Mouse (Mus musculus): ENCODE measurements around the gene Dock1. TPM values are rescaled to one million over a fixed set of nuclear protein-coding genes. Genes with fewer than 3 reads are reported as not detected.

The Dock1 gene
- polyA plus RNA-seq, 1 experiment from 2014 or later, result 44.5 TPM

DNA sequence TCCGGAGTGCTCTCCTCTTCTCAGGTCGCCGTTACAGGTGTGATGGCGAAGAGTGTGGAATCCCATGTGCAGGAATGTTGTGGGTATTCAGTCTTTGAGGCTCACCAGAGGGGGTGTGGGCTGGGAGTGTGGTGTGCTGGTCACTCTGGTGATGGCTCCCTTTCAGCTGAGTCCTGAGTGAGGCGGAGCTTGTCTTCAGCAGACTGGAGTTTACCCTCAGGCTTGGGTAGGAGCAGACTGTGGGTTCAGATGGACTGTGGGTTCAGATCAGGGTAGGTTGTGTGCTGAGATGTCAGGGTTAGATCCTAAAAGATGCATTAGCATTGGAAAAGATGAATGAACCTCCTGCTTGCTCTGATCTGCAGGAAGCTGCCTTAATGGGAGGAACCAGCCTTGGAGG is 29.5 kb downstream of the Dock1 start:
- Histone ChIP-seq H3K4me1 (peaks cover 50% of the 10 kb centered on the region), H3K27ac (no peak overlapping the region), H3K36me3 (no peaks in the 10 kb centered on the region), H3K9me3 (replicated peaks) (no peaks in the 10 kb centered on the region), H3K4me3 (no peak overlapping the region), H3K27me3 (ENCODE audit: low read depth, poor library complexity, severe bottlenecking) (no peaks in the 10 kb centered on the region)
- DNase-seq (ENCODE audit: low spot score), result no peak
- WGBS, result 74% methylated on average over 5 of the region's 5 CpGs

DNA sequence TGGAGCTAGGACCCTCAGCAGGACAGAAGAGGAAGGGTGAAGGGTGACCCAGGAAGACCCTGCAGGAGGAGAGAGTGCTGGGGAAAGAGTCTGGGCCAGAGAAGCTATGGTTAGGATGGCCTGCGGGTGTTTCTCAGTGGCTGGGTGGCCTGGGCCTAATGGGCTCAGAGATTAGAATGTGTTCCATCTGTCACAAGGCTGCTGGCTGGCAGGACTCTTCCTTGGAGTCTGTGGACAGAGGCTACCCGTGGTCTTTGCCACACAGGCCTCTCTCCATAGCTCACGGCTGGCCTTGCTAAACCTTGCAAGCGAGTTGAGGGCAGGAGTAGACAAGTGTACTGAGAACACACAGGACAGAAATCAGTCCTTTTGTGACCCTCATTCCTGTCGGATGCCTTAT is 32.0 kb downstream of the Dock1 start:
- Histone ChIP-seq H3K4me3 (no peak overlapping the region), H3K9me3 (replicated peaks) (no peaks in the 10 kb centered on the region), H3K27ac (no peak overlapping the region), H3K36me3 (no peaks in the 10 kb centered on the region), H3K27me3 (ENCODE audit: low read depth, poor library complexity, severe bottlenecking) (no peaks in the 10 kb centered on the region), H3K4me1 (peaks cover 35% of the 10 kb centered on the region)
- DNase-seq (ENCODE audit: low spot score), result no peak
- 77% methylated on average over 5 of the region's 5 CpGs for WGBS

DNA sequence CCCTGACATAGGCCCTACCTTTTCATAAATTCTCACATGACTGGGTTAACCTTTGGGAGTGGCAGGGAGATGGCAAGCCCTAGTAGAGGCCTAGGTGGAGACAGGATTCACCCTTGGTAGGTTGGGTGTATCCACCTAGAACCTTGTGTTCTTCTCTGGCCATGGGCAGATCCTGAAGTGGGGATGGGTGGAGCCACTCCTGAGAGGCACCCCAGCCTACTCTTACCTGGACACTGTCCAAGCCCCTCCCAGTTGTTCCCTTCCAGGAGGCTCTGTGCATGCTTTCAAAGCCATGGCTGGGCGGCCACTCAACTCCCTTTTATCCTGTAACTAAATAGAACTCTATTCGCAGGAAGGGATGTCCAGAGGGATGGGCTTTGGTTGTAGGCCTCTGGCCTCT is 33.2 kb downstream of the Dock1 start:
- DNase-seq (ENCODE audit: low spot score), result no peak
- peaks cover 31% of the 10 kb centered on the region for H3K4me1 ChIP-seq
- no peak overlapping the region for H3K27ac ChIP-seq
- WGBS, result 93% methylated on average over 2 of the region's 2 CpGs
- H3K4me3 ChIP-seq, result no peak overlapping the region
- H3K36me3 ChIP-seq, result no peaks in the 10 kb centered on the region
- no peaks in the 10 kb centered on the region for H3K9me3 ChIP-seq (replicated peaks)
- H3K27me3 ChIP-seq (ENCODE audit: low read depth, poor library complexity, severe bottlenecking), result no peaks in the 10 kb centered on the region

DNA sequence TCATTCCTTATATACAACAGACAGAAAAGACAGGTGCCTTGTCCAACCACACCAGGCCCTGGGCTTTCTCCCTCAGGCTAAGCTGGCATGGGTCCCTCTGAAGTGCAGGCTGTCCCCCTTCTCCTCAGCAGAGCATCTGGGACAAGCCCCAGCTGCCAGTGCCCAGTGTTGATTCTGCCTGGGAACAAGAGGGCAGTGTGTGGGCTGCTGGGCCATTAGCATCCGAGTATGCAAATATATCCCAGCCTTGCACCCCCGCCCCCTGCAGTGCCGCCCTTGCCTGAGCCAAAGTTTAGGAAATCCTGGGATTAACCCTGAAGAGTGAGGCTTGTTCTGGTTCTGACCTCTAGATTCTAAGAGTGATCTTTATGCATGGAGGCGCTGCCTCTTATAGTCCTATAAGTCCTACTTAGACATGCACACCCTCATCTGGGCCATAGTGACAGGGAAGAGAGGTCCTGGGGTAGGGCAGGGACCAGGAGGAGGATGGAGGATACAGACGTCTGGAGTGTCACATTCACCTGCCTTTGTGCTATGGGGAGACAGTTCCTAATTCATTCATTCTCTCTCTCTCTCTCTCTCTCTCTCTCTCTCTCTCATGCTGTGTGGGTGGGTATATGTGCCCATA is 38.9 kb downstream of the Dock1 start:
- DNase-seq (ENCODE audit: low spot score), result no peak
- no peaks in the 10 kb centered on the region for H3K9me3 ChIP-seq (replicated peaks)
- H3K27ac ChIP-seq, result no peak overlapping the region
- peaks cover 22% of the 10 kb centered on the region for H3K4me1 ChIP-seq
- 40% methylated on average over 5 of the region's 5 CpGs for WGBS
- H3K27me3 ChIP-seq (ENCODE audit: low read depth, poor library complexity, severe bottlenecking), result no peaks in the 10 kb centered on the region
- H3K36me3 ChIP-seq, result peaks cover 5% of the 10 kb centered on the region; the same call in 1 of the 2 replicates
- H3K4me3 ChIP-seq, result no peak overlapping the region

DNA sequence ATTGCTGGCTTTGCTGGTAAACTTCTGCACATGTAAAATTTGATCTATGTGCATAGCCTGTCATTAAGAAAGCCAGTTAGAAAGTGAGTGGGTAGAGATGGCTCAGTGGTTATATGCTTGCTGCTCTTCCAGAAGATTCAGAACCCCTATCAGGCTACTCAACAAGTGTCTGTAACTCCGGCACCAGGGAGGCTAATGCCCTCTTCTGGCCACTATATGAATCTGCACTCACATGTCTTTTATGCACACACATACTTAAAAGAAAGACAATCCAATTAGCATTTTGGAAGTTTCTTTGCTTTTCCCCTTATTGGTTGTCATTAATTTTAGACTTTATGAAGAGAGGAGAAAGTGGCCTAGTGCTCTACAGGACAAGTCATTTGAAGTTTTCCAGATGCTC is 41.1 kb downstream of the Dock1 start:
- Histone ChIP-seq H3K9me3 (replicated peaks) (no peaks in the 10 kb centered on the region), H3K36me3 (peaks cover 5% of the 10 kb centered on the region; the same call in 1 of the 2 replicates), H3K4me3 (no peak overlapping the region), H3K27me3 (ENCODE audit: low read depth, poor library complexity, severe bottlenecking) (no peaks in the 10 kb centered on the region), H3K4me1 (peaks cover 13% of the 10 kb centered on the region), H3K27ac (no peak overlapping the region)
- no peak for DNase-seq (ENCODE audit: low spot score)
- 89% methylated on average over 1 of the region's 1 CpGs for WGBS

DNA sequence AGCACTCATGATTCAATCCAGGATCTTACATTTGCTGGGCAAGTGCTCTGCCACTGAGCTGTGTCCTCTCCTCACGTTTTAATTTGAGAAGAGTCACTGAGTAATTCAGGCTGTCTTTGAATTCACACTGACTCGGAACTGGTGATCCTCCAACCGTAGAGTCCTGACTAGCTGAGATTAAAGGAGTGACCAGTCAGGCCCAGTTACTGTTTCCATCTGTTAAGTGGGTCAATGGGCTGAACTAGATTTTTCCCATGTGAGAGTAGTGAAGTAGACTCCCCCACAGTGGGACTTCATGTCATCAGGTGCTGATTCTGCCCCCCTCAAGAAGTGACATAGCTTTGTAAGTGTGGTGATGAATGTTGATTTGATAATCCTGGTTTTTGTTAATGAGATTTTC is 49.0 kb downstream of the Dock1 start:
- no peaks in the 10 kb centered on the region for H3K27me3 ChIP-seq (ENCODE audit: low read depth, poor library complexity, severe bottlenecking)
- no peak overlapping the region for H3K4me3 ChIP-seq
- H3K27ac ChIP-seq, result no peak overlapping the region
- H3K36me3 ChIP-seq, result peaks cover 5% of the 10 kb centered on the region; the same call in 1 of the 2 replicates
- 74% methylated on average over 3 of the region's 3 CpGs for WGBS
- DNase-seq (ENCODE audit: low spot score), result no peak
- H3K4me1 ChIP-seq, result peaks cover 10% of the 10 kb centered on the region
- no peaks in the 10 kb centered on the region for H3K9me3 ChIP-seq (replicated peaks)

DNA sequence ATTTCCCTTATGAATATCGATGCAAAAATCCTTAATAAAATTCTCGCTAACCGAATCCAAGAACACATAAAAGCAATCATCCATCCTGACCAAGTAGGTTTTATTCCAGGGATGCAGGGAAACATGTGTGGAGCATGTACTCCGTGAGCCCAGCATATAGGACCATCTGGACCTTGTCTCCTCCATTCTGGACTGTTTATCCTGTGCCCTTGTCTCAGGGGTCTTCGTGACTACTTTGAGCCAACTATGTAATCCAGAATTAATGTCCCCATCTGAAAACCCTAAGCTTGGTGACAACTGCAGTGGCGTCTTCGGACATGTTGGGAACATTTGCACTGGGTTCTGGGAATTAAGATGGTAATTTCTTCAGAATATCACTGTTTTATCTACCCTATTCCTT is 51.9 kb downstream of the Dock1 start:
- Histone ChIP-seq H3K27ac (no peak overlapping the region), H3K4me1 (peaks cover 20% of the 10 kb centered on the region), H3K4me3 (no peak overlapping the region), H3K27me3 (ENCODE audit: low read depth, poor library complexity, severe bottlenecking) (no peaks in the 10 kb centered on the region), H3K9me3 (replicated peaks) (no peaks in the 10 kb centered on the region), H3K36me3 (peaks cover 23% of the 10 kb centered on the region)
- WGBS, result 95% methylated on average over 7 of the region's 7 CpGs
- DNase-seq (ENCODE audit: low spot score), result no peak

DNA sequence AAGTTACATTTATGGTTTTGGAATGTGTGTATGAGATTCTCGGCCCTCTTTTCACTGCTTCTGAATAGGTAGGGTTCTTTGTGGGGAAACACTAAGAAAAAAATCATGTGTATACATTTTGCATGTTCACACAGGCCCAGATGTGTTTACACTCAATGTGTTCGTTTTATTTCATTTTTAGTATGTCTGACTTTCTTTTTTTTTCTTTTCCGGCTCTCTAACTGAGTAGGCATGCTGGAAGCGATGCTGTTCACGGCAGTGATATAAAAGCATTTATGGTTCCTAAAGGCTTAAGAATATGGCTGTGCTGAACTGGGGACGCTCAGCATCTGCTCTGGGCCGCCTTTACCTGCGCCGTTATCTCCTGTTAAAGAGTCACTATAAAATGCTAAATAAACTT is 52.5 kb downstream of the Dock1 start:
- 94% methylated on average over 9 of the region's 9 CpGs for WGBS
- no peaks in the 10 kb centered on the region for H3K9me3 ChIP-seq (replicated peaks)
- H3K27me3 ChIP-seq (ENCODE audit: low read depth, poor library complexity, severe bottlenecking), result no peaks in the 10 kb centered on the region
- H3K36me3 ChIP-seq, result peaks cover 29% of the 10 kb centered on the region
- H3K27ac ChIP-seq, result no peak overlapping the region
- H3K4me3 ChIP-seq, result no peak overlapping the region
- no peak for DNase-seq (ENCODE audit: low spot score)
- peaks cover 20% of the 10 kb centered on the region for H3K4me1 ChIP-seq

DNA sequence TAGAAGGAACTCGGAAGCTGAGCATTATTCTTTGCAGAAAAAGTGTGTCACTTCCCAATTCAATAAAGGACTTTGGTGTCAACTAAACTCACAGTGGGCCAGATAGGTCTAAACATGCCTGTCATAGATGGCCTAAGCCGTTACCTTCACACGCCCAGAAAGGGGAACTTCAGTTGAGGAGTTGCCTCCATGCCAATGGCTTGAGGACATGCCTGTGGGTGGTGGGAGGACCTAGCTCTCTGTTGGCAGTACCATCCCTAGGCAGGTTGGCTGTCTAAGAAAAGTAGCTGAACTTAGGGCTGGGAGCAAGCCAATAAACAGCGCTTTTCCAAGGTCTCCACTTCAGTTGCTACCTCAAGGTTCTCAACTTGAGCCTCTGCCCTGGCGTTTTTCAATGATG is 53.1 kb downstream of the Dock1 start:
- no peaks in the 10 kb centered on the region for H3K27me3 ChIP-seq (ENCODE audit: low read depth, poor library complexity, severe bottlenecking)
- no peaks in the 10 kb centered on the region for H3K9me3 ChIP-seq (replicated peaks)
- no peak overlapping the region for H3K27ac ChIP-seq
- peaks cover 29% of the 10 kb centered on the region for H3K36me3 ChIP-seq
- H3K4me1 ChIP-seq, result peaks cover 20% of the 10 kb centered on the region
- no peak for DNase-seq (ENCODE audit: low spot score)
- 86% methylated on average over 5 of the region's 5 CpGs for WGBS
- H3K4me3 ChIP-seq, result no peak overlapping the region

DNA sequence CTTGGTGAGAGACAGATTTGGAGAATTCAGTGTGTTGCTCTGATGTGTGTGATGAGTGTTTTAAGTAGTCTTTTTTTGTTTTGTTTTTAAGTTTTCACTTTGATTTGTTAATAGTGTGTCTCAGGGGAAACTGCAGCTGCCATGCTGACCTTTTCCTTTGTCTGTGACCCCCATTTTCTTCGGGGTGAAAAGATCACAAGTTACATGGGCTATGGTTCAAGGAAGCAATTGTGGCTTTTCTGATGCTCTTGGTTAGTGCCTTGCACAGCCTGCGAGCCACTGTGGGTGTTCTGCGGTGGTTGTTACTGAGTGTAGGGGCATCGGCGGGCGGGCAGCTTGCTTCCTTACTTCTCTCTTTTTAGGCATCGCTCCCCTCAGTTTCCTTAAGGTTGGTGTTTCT is 54.4 kb downstream of the Dock1 start:
- 36% methylated on average over 7 of the region's 7 CpGs for WGBS
- H3K36me3 ChIP-seq, result peaks cover 38% of the 10 kb centered on the region
- H3K4me1 ChIP-seq, result peaks cover 20% of the 10 kb centered on the region
- no peaks in the 10 kb centered on the region for H3K9me3 ChIP-seq (replicated peaks)
- H3K27ac ChIP-seq, result no peak overlapping the region
- H3K27me3 ChIP-seq (ENCODE audit: low read depth, poor library complexity, severe bottlenecking), result no peaks in the 10 kb centered on the region
- H3K4me3 ChIP-seq, result no peak overlapping the region
- DNase-seq (ENCODE audit: low spot score), result no peak

DNA sequence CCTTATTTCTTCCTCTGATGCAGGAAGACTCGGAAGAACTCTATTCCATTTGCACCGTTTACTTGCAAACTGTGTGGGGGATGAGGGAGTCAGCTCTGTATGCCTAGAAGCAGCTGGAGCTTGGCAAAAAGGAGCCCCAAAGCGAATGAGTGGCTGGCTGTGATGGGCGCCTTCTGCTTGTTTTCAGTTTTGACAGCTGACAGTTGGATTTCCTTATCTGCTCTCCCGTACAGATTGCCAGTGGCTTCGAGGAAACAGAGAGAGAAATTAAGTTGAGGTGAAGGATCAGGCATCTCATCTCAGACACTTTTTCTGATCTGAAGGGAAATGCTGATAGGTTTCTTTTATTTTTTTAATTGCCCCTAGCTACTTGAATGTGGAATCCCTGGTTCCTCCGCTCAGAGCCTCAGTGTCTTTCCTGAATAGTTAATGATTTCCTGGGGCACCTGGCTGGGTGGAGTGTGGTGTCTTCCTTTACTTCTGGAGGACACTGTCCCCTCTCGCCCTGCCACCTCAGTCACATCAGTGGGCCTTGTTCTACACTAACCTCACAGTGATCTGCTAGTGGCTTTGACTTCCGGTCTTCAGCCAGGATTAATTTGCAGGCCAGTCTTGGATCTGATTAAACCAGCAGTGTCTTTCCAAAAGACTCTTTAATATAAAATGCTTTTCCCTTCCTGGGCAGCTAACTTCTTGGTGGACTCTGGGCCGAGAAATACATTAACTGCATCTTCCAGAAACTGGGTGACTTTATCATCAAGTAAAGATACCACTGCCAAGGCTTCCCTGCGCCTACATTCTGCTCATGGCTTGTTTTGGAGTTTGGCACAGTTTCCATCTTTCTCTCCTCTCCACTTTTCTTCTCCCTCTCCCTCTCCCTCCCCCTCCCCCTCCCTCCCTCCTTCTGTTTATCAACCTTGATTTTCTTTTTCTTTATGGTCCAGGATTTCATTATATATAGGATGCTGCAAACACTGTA is 55.4 kb downstream of the Dock1 start:
- WGBS, result 41% methylated on average over 11 of the region's 11 CpGs
- Histone ChIP-seq H3K4me3 (no peak overlapping the region), H3K36me3 (peaks cover 46% of the 10 kb centered on the region), H3K4me1 (peaks cover 20% of the 10 kb centered on the region), H3K27me3 (ENCODE audit: low read depth, poor library complexity, severe bottlenecking) (no peaks in the 10 kb centered on the region), H3K27ac (no peak overlapping the region), H3K9me3 (replicated peaks) (no peaks in the 10 kb centered on the region)
- no peak for DNase-seq (ENCODE audit: low spot score)

DNA sequence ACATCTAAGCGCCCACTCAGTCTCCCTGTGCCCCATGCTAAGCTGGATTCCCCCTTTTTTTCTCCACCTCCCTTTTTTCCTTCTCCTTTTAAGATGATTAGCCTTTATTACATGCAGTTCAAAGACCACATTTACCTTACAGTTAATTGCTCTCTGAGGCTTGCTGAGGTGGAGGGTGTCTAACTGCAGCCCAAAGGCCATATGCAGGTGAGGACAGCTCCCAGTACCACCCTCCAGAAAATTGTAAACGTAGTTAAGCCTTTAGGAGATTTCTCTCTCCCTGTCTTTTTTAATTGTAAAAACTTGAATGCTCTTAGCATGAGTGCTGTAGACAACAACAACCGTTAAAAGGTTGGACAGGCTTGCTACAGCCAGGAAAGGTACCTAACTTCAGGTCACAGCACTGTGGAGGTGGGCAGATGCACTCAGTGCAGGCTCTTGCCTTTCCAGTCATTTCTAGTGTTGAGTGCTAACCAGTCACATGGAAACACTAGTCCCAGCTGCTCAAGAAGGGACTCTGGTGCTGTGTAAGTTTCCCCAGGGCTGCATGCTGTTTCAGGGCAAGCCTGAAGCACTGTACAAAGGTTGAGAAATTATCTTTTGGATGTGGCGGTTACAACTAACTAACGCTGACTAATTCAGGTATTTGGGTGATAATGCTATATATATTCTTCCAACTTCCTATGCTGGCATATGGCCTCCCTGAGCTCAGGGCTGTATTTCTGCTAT is 56.2 kb downstream of the Dock1 start:
- Histone ChIP-seq H3K4me1 (peaks cover 20% of the 10 kb centered on the region), H3K27me3 (ENCODE audit: low read depth, poor library complexity, severe bottlenecking) (no peaks in the 10 kb centered on the region), H3K9me3 (replicated peaks) (no peaks in the 10 kb centered on the region), H3K4me3 (no peak overlapping the region), H3K36me3 (peaks cover 51% of the 10 kb centered on the region), H3K27ac (no peak overlapping the region)
- 77% methylated on average over 5 of the region's 5 CpGs for WGBS
- DNase-seq (ENCODE audit: low spot score), result no peak

DNA sequence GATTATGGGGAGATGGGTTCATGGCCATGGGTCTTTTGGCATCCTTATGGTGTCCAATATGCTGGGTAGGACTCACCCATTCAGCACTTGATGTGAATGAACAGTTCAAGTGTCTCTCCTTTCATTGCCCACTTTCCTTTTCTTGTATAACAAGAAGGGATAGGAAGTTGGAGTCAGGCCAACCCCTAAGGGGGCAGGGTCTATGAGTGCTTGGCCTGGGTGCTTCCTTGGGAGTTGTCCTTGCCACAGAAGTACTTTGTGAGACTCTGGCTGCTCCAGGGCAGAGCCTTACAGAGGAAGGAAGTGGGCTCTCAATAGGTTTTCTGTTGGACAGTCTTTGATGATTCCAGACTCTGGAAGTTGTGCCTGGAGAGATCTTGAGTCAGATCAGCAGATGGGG is 58.9 kb downstream of the Dock1 start:
- H3K4me1 ChIP-seq, result peaks cover 16% of the 10 kb centered on the region
- H3K27ac ChIP-seq, result no peak overlapping the region
- H3K9me3 ChIP-seq (replicated peaks), result no peaks in the 10 kb centered on the region
- no peak overlapping the region for H3K4me3 ChIP-seq
- no peak for DNase-seq (ENCODE audit: low spot score)
- H3K36me3 ChIP-seq, result peaks cover 74% of the 10 kb centered on the region
- H3K27me3 ChIP-seq (ENCODE audit: low read depth, poor library complexity, severe bottlenecking), result no peaks in the 10 kb centered on the region

All from limb, embryonic 10.5 days (tissue).